Mouse (Mus musculus) urinary bladder, postnatal 14 days (tissue): ENCODE measurements around the gene Pdss2.
"Not testable (repeated sequence)": the region's sequence is repeated elsewhere in the genome, so short reads cannot be mapped to it uniquely, and the experiment has no call there.

ENCODE experiments used
- DNase-seq: peaks from one replicate; pipeline ENCODE4 v3.0.0; 2021; ENCODE audit warnings: low spot score

Gene Pdss2

GRCm38 (mm10) chr10:43244262-43244806, 23.0 kb downstream of the Pdss2 start:
- no peak for DNase-seq

- no peak for DNase-seq
These were observed 24.3 kb downstream of the Pdss2 start for GRCm38 (mm10) chr10:43245461-43246200.

GRCm38 (mm10) chr10:43247994-43248393, 26.7 kb downstream of the Pdss2 start:
- no peak for DNase-seq

GRCm38 (mm10) chr10:43252324-43252723, 31.0 kb downstream of the Pdss2 start:
- DNase-seq: no peak

- DNase-seq: not testable (repeated sequence)
These were observed 35.7 kb downstream of the Pdss2 start for GRCm38 (mm10) chr10:43256965-43257364.

- not testable (repeated sequence) for DNase-seq
These were observed 36.2 kb downstream of the Pdss2 start for GRCm38 (mm10) chr10:43257500-43257899.

- DNase-seq: no peak
These were observed 50.0 kb downstream of the Pdss2 start for GRCm38 (mm10) chr10:43271318-43271717.

GRCm38 (mm10) chr10:43272381-43272780, 51.1 kb downstream of the Pdss2 start:
- DNase-seq: no peak

- no peak for DNase-seq
These were observed 51.8 kb downstream of the Pdss2 start for GRCm38 (mm10) chr10:43273057-43273456.

- no peak for DNase-seq
These were observed 54.2 kb downstream of the Pdss2 start for GRCm38 (mm10) chr10:43275446-43275845.

GRCm38 (mm10) chr10:43276116-43276659, 54.9 kb downstream of the Pdss2 start:
- DNase-seq: no peak

GRCm38 (mm10) chr10:43277266-43278145, 56.2 kb downstream of the Pdss2 start:
- DNase-seq: no peak

- DNase-seq: no peak
These were observed 58.5 kb downstream of the Pdss2 start for GRCm38 (mm10) chr10:43279637-43280288.

GRCm38 (mm10) chr10:43285541-43285940, 64.3 kb downstream of the Pdss2 start:
- DNase-seq: no peak

- DNase-seq: no peak
These were observed 69.4 kb downstream of the Pdss2 start for GRCm38 (mm10) chr10:43290638-43291230.

- no peak for DNase-seq
These were observed 70.0 kb downstream of the Pdss2 start for GRCm38 (mm10) chr10:43291333-43291736.

- no peak for DNase-seq
These were observed 71.2 kb downstream of the Pdss2 start for GRCm38 (mm10) chr10:43292454-43292853.

GRCm38 (mm10) chr10:43294331-43294730, 73.0 kb downstream of the Pdss2 start:
- no peak for DNase-seq

GRCm38 (mm10) chr10:43308105-43308810, 87.0 kb downstream of the Pdss2 start:
- DNase-seq: no peak

GRCm38 (mm10) chr10:43310781-43311392, 89.6 kb downstream of the Pdss2 start:
- no peak for DNase-seq
